ENCODE assay signal across 8 mouse cellular contexts in genomic region chr5:114378936-114379335, GRCm38 (mm10). TPM values are rescaled to one million over a fixed set of nuclear protein-coding genes. Genes with fewer than 3 reads are reported as not detected.
DNase-seq lines count a peak whose midpoint lies in the region; ATAC-seq lines count a peak whose summit lies in the region.

No protein-coding gene starts in this region.

- peaks cover 14% of the 10 kb centered on the region for H3K36me3 ChIP-seq in intestine, embryonic 14.5 days (ENCODE audit: control insufficient read depth, insufficient read depth, low read length)
- peaks cover 24% of the 10 kb centered on the region for H3K36me3 ChIP-seq in midbrain, embryonic 12.5 days

- H3K9me3 ChIP-seq in intestine, embryonic 14.5 days (ENCODE audit: control insufficient read depth, low read length): no peaks in the 10 kb centered on the region
- no peaks in the 10 kb centered on the region for H3K9me3 ChIP-seq in midbrain, embryonic 12.5 days

- H3K4me2 ChIP-seq in intestine, embryonic 14.5 days (ENCODE audit: low read length): peak overlapping the region; percentile 83
- H3K4me2 ChIP-seq in midbrain, embryonic 12.5 days (replicated peaks): peak overlapping the region; percentile 85

- no peak for ATAC-seq in CD4-positive, CD25-positive, alpha-beta regulatory T cell, adult 4 months
- ATAC-seq in intestine, embryonic 14.5 days (replicated peaks; ENCODE audit: low FRiP score, low TSS enrichment, low read depth): no peak
- ATAC-seq in midbrain, embryonic 12.5 days (ENCODE audit: low FRiP score, low read depth): no peak

- H3K9ac ChIP-seq in intestine, embryonic 14.5 days (ENCODE audit: low read length): peak overlapping the region; percentile 97
- peak overlapping the region; percentile 93 for H3K9ac ChIP-seq in midbrain, embryonic 12.5 days (replicated peaks)

- H3K27ac ChIP-seq in brown adipose tissue, adult 24 weeks (replicated peaks; ENCODE audit: low read depth, low read length): peak overlapping the region; percentile 97
- peak overlapping the region; percentile 22; the same call in 1 of the 2 replicates for H3K27ac ChIP-seq in intestine, embryonic 14.5 days (ENCODE audit: low read depth)
- 0 out of 2 replicates have a peak overlapping the region, but pooled peaks have one; percentile 35 for H3K27ac ChIP-seq in midbrain, embryonic 12.5 days (replicated peaks)

- peaks cover 21% of the 10 kb centered on the region for H3K4me1 ChIP-seq in brown adipose tissue, adult 24 weeks (ENCODE audit: control insufficient read depth, insufficient read depth, insufficient read length, low read length)
- H3K4me1 ChIP-seq in intestine, embryonic 14.5 days (replicated peaks; ENCODE audit: control insufficient read depth, insufficient read depth, low read length): peaks cover 56% of the 10 kb centered on the region
- H3K4me1 ChIP-seq in midbrain, embryonic 12.5 days: peaks cover 38% of the 10 kb centered on the region

- 48% methylated on average over 6 of the region's 6 CpGs for WGBS in intestine, embryonic 14.5 days
- WGBS in midbrain, embryonic 12.5 days: 21% methylated on average over 6 of the region's 6 CpGs

- DNase-seq in CD4-positive, CD25-positive, alpha-beta regulatory T cell, adult 2 months (ENCODE audit: low read depth, low spot score): peak; percentile 20
- DNase-seq in intestine, embryonic 14.5 days (ENCODE audit: low spot score): no peak
- DNase-seq in thymus, postnatal 10 days (ENCODE audit: low spot score in 2 of 2): no peak
- DNase-seq in urinary bladder, postnatal 36 days (ENCODE audit: low spot score in 2 of 2): no peak
- no peak for DNase-seq in cerebellum, postnatal 14 days

- H3K4me3 ChIP-seq in brown adipose tissue, adult 24 weeks (ENCODE audit: insufficient read depth, low read depth, low read length): peak overlapping the region; percentile 92
- H3K4me3 ChIP-seq in intestine, embryonic 14.5 days (ENCODE audit: low read depth, low read length): peak overlapping the region; percentile 93
- peak overlapping the region; percentile 88 for H3K4me3 ChIP-seq in midbrain, embryonic 12.5 days

- no peaks in the 10 kb centered on the region for H3K27me3 ChIP-seq in intestine, embryonic 14.5 days (replicated peaks; ENCODE audit: control insufficient read depth, insufficient read depth, low read length)
- no peaks in the 10 kb centered on the region for H3K27me3 ChIP-seq in midbrain, embryonic 12.5 days

RNA-seq across cellular contexts. Expression of gene Kctd10, which starts 1.4 kb away (rescaled TPM):
- 10 to 100 TPM; 56.6 to 82.2 TPM for polyA plus RNA-seq in CD4-positive, CD25-positive, alpha-beta regulatory T cell, adult 4 months (2017; shearing (Covaris generic))
- 21.5 and 25.5 TPM in 2 replicates for polyA plus RNA-seq in brown adipose tissue, adult 24 weeks (2012; ENCODE audit: insufficient read depth, insufficient read length, missing spikeins)
- 116 and 131 TPM in 2 replicates for polyA plus RNA-seq in intestine, embryonic 14.5 days (2014; fragmentation: Nextera tagmentation; extraction: Ambion mirVana)
- 107 and 111 TPM in 2 replicates for polyA plus RNA-seq in midbrain, embryonic 12.5 days (2016; fragmentation: Nextera tagmentation; extraction: Ambion mirVana)

RNA-seq across cellular contexts. Expression of gene Ube3b, which starts 1.5 kb away (rescaled TPM):
- 10 to 100 TPM; 28.8 to 44.7 TPM for polyA plus RNA-seq in CD4-positive, CD25-positive, alpha-beta regulatory T cell, adult 4 months (2017; shearing (Covaris generic))
- polyA plus RNA-seq in brown adipose tissue, adult 24 weeks (2012; ENCODE audit: insufficient read depth, insufficient read length, missing spikeins): 47.6 and 51.4 TPM in 2 replicates
- polyA plus RNA-seq in intestine, embryonic 14.5 days (2014; fragmentation: Nextera tagmentation; extraction: Ambion mirVana): 49.0 and 51.8 TPM in 2 replicates
- polyA plus RNA-seq in midbrain, embryonic 12.5 days (2016; fragmentation: Nextera tagmentation; extraction: Ambion mirVana): 57.4 and 59.4 TPM in 2 replicates

Comparison
In these comparisons a context has a peak if more than half of its experiments do, and no peak if none do; other contexts are left out.
1. H3K27ac ChIP-seq: peak in every context shown above with its lines; median percentile 97 in brown adipose tissue, adult 24 weeks; 35 in midbrain, embryonic 12.5 days; 22 in intestine, embryonic 14.5 days.